Mouse (Mus musculus): ENCODE data around the gene Hp1bp3. TPM values are rescaled to one million over a fixed set of nuclear protein-coding genes. Genes with fewer than 3 reads are reported as not detected.

Hp1bp3 gene
- polyA plus RNA-seq (2016; fragmentation: Nextera tagmentation; extraction: Ambion mirVana), result 153 and 178 TPM in 2 replicates

- Histone ChIP-seq H3K9me3 (replicated peaks) (no peaks in the 10 kb centered on the region), H3K27ac (replicated peaks) (peak within 1 kb of the TSS; percentile 99), H3K4me1 (peaks cover 33% of the 10 kb centered on the region), H3K4me3 (peak within 1 kb of the TSS; percentile 87), H3K27me3 (ENCODE audit: low read depth, poor library complexity, severe bottlenecking) (no peaks in the 10 kb centered on the region), H3K36me3 (peaks cover 26% of the 10 kb centered on the region)
- DNase-seq (ENCODE audit: low spot score), result peak; percentile 86
- under 1% methylated on average over 82 of the region's 84 CpGs for WGBS
Observed at GRCm38 (mm10) chr4:138216200-138216890, at the start of gene Hp1bp3. Hp1bp3 (plus strand) TSS chr4:138216296.

DNA sequence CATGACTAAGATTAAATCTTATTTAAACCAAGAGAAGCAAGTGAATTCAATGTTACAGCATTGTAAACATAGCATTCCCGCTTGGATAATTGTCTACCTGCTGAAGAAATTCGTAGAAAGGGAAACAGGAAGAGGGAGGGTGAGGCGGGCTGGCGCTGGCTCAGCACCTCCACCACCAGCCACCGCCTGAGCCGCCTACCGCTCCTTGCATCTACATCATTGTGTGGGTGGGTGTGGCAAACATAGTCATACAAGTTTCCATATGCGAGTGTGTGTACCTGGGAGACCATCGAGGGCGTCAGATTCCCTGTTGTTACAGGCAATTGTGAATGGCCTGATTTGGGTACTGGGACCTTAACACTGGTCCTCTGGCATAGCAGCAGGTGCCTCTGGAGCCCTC is 49.6 kb upstream of the Hp1bp3 start:
- 94% methylated on average over 10 of the region's 10 CpGs for WGBS
- Histone ChIP-seq H3K9me3 (replicated peaks) (no peaks in the 10 kb centered on the region), H3K27me3 (ENCODE audit: low read depth, poor library complexity, severe bottlenecking) (no peaks in the 10 kb centered on the region), H3K4me3 (no peak overlapping the region), H3K36me3 (peaks cover 96% of the 10 kb centered on the region), H3K4me1 (peaks cover 15% of the 10 kb centered on the region), H3K27ac (replicated peaks) (no peak overlapping the region)
- no peak for DNase-seq (ENCODE audit: low spot score)

- 90% methylated on average over 3 of the region's 3 CpGs for WGBS
- Histone ChIP-seq H3K36me3 (peaks cover 98% of the 10 kb centered on the region), H3K4me3 (no peak overlapping the region), H3K9me3 (replicated peaks) (no peaks in the 10 kb centered on the region), H3K27me3 (ENCODE audit: low read depth, poor library complexity, severe bottlenecking) (no peaks in the 10 kb centered on the region), H3K27ac (replicated peaks) (no peak overlapping the region), H3K4me1 (peaks cover 12% of the 10 kb centered on the region)
- DNase-seq (ENCODE audit: low spot score), result no peak
Observed at GRCm38 (mm10) chr4:138168162-138168561, 47.9 kb upstream of the Hp1bp3 start.

- H3K36me3 ChIP-seq, result peaks cover 100% of the 10 kb centered on the region
- H3K4me1 ChIP-seq, result peaks cover under 1% of the 10 kb centered on the region; the same call in 1 of the 2 replicates
- no peaks in the 10 kb centered on the region for H3K27me3 ChIP-seq (ENCODE audit: low read depth, poor library complexity, severe bottlenecking)
- DNase-seq (ENCODE audit: low spot score), result no peak
- H3K27ac ChIP-seq (replicated peaks), result no peak overlapping the region
- WGBS, result 97% methylated on average over 4 of the region's 4 CpGs
- no peak overlapping the region for H3K4me3 ChIP-seq
- no peaks in the 10 kb centered on the region for H3K9me3 ChIP-seq (replicated peaks)
Observed at GRCm38 (mm10) chr4:138169420-138169819, 46.7 kb upstream of the Hp1bp3 start.

DNA sequence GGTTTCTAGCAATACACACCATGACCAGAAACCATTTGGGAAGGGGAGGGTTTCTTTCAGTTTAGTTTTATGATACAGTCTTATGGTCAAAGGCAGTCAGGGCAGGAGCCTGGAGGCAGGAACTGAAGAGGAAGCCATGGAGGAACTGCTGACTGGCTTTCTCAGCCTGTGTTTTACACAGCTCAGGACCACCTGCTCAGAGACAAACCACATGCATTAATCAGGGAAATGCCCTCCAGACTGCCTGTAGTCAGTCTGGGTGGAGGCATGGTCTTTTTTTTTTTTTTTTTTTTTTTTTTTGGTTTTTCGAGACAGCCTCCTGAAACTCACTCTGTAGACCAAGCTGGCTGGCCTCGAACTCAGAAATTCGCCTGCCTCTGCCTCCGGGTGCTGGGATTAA is 43.4 kb upstream of the Hp1bp3 start:
- WGBS, result 92% methylated on average over 4 of the region's 4 CpGs
- Histone ChIP-seq H3K36me3 (peaks cover 100% of the 10 kb centered on the region), H3K27ac (replicated peaks) (no peak overlapping the region)

DNA sequence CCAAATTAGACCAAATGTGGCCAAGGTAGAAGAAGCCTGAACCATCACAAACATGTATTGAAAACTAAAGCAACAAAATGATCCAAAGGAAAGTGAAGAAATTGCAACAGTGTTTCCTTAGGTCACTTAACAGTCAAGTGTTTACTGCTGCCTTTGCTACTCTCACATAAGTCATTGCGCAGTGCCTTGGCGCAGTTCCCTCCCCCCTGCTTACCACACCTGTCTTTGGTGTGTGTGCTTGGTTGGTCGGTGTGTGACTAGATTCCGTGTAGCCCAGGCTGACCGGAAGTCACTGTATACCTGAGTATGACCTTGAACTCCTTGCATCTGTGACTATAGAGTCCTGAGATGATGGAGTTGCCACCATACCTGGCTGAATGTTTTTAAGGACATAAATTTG is 36.7 kb upstream of the Hp1bp3 start:
- Histone ChIP-seq H3K27ac (replicated peaks) (no peak overlapping the region), H3K36me3 (peaks cover 100% of the 10 kb centered on the region), H3K4me3 (no peak overlapping the region), H3K9me3 (replicated peaks) (no peaks in the 10 kb centered on the region), H3K4me1 (no peaks in the 10 kb centered on the region), H3K27me3 (ENCODE audit: low read depth, poor library complexity, severe bottlenecking) (no peaks in the 10 kb centered on the region)
- WGBS, result 97% methylated on average over 5 of the region's 5 CpGs
- no peak for DNase-seq (ENCODE audit: low spot score)

More for the DNA sequence above, 43.4 kb upstream of the Hp1bp3 start:
- H3K4me1 ChIP-seq, result no peaks in the 10 kb centered on the region
- no peak for DNase-seq (ENCODE audit: low spot score)
- no peak overlapping the region for H3K4me3 ChIP-seq
- H3K9me3 ChIP-seq (replicated peaks), result no peaks in the 10 kb centered on the region
- H3K27me3 ChIP-seq (ENCODE audit: low read depth, poor library complexity, severe bottlenecking), result no peaks in the 10 kb centered on the region

- H3K4me3 ChIP-seq, result no peak overlapping the region
- 95% methylated on average over 4 of the region's 4 CpGs for whole genome bisulfite sequencing
- no peaks in the 10 kb centered on the region for H3K4me1 ChIP-seq
- no peak for DNase-seq (ENCODE audit: low spot score)
- no peak overlapping the region for H3K27ac ChIP-seq (replicated peaks)
- no peaks in the 10 kb centered on the region for H3K27me3 ChIP-seq (ENCODE audit: low read depth, poor library complexity, severe bottlenecking)
- H3K36me3 ChIP-seq, result peaks cover 100% of the 10 kb centered on the region
- no peaks in the 10 kb centered on the region for H3K9me3 ChIP-seq (replicated peaks)
Observed at GRCm38 (mm10) chr4:138180719-138181118, 35.4 kb upstream of the Hp1bp3 start.

DNA sequence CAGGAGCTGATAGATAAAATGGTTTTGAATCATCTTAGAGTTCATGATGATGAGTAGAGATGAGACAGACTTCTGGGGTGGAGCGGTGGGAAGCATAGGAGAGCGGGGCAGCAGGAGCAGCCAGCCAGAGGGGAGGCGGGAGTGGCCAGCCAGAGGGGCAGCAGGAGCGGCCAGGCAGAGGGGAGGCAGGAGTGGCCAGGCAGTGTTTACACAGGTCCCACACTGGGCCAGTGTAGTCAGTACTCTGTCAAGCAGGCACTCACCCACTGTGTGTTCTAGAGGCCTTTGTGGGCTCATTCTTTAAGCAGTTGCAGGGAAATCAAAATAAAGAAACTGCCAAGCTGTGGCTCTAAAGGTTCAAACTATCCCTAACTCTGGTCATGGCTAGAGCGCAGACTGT is 32.0 kb upstream of the Hp1bp3 start:
- DNase-seq (ENCODE audit: low spot score), result no peak
- peaks cover 100% of the 10 kb centered on the region for H3K36me3 ChIP-seq
- no peaks in the 10 kb centered on the region for H3K9me3 ChIP-seq (replicated peaks)
- 92% methylated on average over 5 of the region's 5 CpGs for WGBS
- H3K27me3 ChIP-seq (ENCODE audit: low read depth, poor library complexity, severe bottlenecking), result no peaks in the 10 kb centered on the region
- no peak overlapping the region for H3K27ac ChIP-seq (replicated peaks)
- no peaks in the 10 kb centered on the region for H3K4me1 ChIP-seq
- no peak overlapping the region for H3K4me3 ChIP-seq

- H3K36me3 ChIP-seq, result peaks cover 100% of the 10 kb centered on the region
- no peaks in the 10 kb centered on the region for H3K4me1 ChIP-seq
- WGBS, result 91% methylated on average over 5 of the region's 5 CpGs
- H3K27ac ChIP-seq (replicated peaks), result no peak overlapping the region
- no peak for DNase-seq (ENCODE audit: low spot score)
- H3K27me3 ChIP-seq (ENCODE audit: low read depth, poor library complexity, severe bottlenecking), result no peaks in the 10 kb centered on the region
- no peak overlapping the region for H3K4me3 ChIP-seq
- H3K9me3 ChIP-seq (replicated peaks), result no peaks in the 10 kb centered on the region
Observed at GRCm38 (mm10) chr4:138184573-138184981, 31.5 kb upstream of the Hp1bp3 start.

GRCm38 (mm10) chr4:138185961-138186360 is 30.1 kb upstream of the Hp1bp3 start:
- H3K36me3 ChIP-seq, result peaks cover 100% of the 10 kb centered on the region
- no peak overlapping the region for H3K27ac ChIP-seq (replicated peaks)
- H3K4me3 ChIP-seq, result no peak overlapping the region
- no peaks in the 10 kb centered on the region for H3K9me3 ChIP-seq (replicated peaks)
- no peaks in the 10 kb centered on the region for H3K4me1 ChIP-seq
- H3K27me3 ChIP-seq (ENCODE audit: low read depth, poor library complexity, severe bottlenecking), result no peaks in the 10 kb centered on the region
- DNase-seq (ENCODE audit: low spot score), result no peak
- 94% methylated on average over 7 of the region's 7 CpGs for WGBS

GRCm38 (mm10) chr4:138187995-138188394 is 28.1 kb upstream of the Hp1bp3 start:
- H3K27me3 ChIP-seq (ENCODE audit: low read depth, poor library complexity, severe bottlenecking), result no peaks in the 10 kb centered on the region
- no peaks in the 10 kb centered on the region for H3K9me3 ChIP-seq (replicated peaks)
- 96% methylated on average over 7 of the region's 7 CpGs for WGBS
- H3K27ac ChIP-seq (replicated peaks), result no peak overlapping the region
- H3K4me1 ChIP-seq, result no peaks in the 10 kb centered on the region
- no peak overlapping the region for H3K4me3 ChIP-seq
- H3K36me3 ChIP-seq, result peaks cover 99% of the 10 kb centered on the region
- no peak for DNase-seq (ENCODE audit: low spot score)

- WGBS, result 92% methylated on average over 5 of the region's 5 CpGs
- DNase-seq (ENCODE audit: low spot score), result no peak
- Histone ChIP-seq H3K4me1 (no peaks in the 10 kb centered on the region), H3K27me3 (ENCODE audit: low read depth, poor library complexity, severe bottlenecking) (no peaks in the 10 kb centered on the region), H3K4me3 (no peak overlapping the region), H3K27ac (replicated peaks) (no peak overlapping the region), H3K9me3 (replicated peaks) (no peaks in the 10 kb centered on the region), H3K36me3 (peaks cover 98% of the 10 kb centered on the region)
Observed at GRCm38 (mm10) chr4:138192561-138192960, 23.5 kb upstream of the Hp1bp3 start.

- Histone ChIP-seq H3K27ac (replicated peaks) (no peak overlapping the region), H3K4me3 (no peak overlapping the region), H3K27me3 (ENCODE audit: low read depth, poor library complexity, severe bottlenecking) (no peaks in the 10 kb centered on the region), H3K36me3 (peaks cover 99% of the 10 kb centered on the region), H3K4me1 (no peaks in the 10 kb centered on the region), H3K9me3 (replicated peaks) (no peaks in the 10 kb centered on the region)
- 91% methylated on average over 3 of the region's 3 CpGs for WGBS
- no peak for DNase-seq (ENCODE audit: low spot score)
Observed at GRCm38 (mm10) chr4:138200769-138201168, 15.3 kb upstream of the Hp1bp3 start.
